In the genomic region with DNA sequence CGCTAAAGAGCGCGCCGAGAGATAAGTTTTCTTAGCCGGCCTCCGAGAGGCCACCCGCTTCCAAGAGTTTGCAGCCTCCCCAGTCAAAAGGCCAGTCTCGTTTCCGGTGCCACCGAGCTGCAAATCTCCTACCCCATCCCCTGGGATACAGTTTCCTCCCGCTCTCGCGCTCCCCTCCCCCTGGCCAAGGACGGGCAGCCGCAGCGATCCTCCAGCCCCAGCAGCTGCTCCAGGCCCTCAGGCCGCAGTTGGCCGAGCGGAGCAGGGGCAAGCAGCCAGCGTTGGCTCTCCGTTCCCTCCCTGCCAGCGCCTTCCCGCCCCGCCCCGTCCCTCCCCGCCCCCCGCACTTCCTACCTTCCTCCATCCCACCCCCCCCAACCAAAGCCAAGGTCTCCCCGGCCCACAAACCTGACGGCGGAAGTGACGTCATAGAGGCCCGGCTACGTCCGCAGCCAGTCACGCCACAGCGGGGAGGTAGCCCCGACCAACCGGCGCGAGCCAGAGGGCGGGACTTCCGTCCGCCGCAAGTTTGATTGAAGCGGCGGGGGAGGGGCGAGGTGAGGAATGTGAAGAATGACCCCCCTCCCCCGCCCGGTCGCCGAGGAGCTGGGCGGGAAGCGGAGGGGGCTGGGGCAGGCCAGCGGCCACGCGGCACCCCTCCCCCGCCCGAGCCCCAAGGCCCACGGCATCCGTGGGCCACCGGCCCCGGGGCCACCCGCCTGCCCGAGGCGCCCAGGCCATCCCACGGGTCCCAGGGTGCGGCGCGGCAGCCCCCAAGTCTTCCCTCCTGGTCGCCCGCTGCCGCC, we compare ENCODE assay signal across 1 mouse cellular context.
TF ChIP-seq lines count a peak whose summit lies in the region.

No protein-coding gene starts in this region.

TF ChIP-seq in MEL, 35 proteins besides CTCF, POLR2A, EP300 and RAD21 (continued from another document):
- TF ChIP-seq ZNF384 (IDR thresholded peaks at IDR 0.05; ENCODE audit: low read depth, low read length) (no peak), POLR2AphosphoS5 (IDR thresholded peaks at IDR 0.05; ENCODE audit: borderline replicate concordance, low read depth, low read length) (no peak), E2F4 (IDR thresholded peaks at IDR 0.05; ENCODE audit: borderline replicate concordance, low read depth, low read length) (peak; percentile 20; the same call in 1 of the 2 replicates), UBTF (IDR thresholded peaks at IDR 0.05; ENCODE audit: borderline replicate concordance, insufficient read depth, low read depth, low read length) (no peak), MXI1 (IDR thresholded peaks at IDR 0.05; ENCODE audit: low read depth, low read length) (peak; percentile 39; the same call in 1 of the 2 replicates), MYC (IDR thresholded peaks at IDR 0.05; ENCODE audit: low read depth, low read length) (peak; percentile 32; the same call in 1 of the 2 replicates), MAFK (IDR thresholded peaks at IDR 0.05; ENCODE audit: borderline replicate concordance, low read depth, low read length) (no peak), USF2 (IDR thresholded peaks at IDR 0.05; ENCODE audit: borderline replicate concordance in 1 of 2, insufficient read depth in 1 of 2, low read depth in 1 of 2, low read length in 2 of 2) (no peak), MAX (IDR thresholded peaks at IDR 0.05; ENCODE audit: low read length) (peak; percentile 76), BHLHE40 (IDR thresholded peaks at IDR 0.05; ENCODE audit: borderline replicate concordance, low read depth, low read length) (no peak), SIN3A (IDR thresholded peaks at IDR 0.05; ENCODE audit: low read length) (peak; percentile 66; the same call in 1 of the 2 replicates), RCOR1 (IDR thresholded peaks at IDR 0.05; ENCODE audit: low read depth, low read length) (no peak), GATA1 (IDR thresholded peaks at IDR 0.05; ENCODE audit: low read depth, low read length) (no peak), CHD1 (IDR thresholded peaks at IDR 0.05; ENCODE audit: low read depth, low read length) (no peak), SMC3 (IDR thresholded peaks at IDR 0.05; ENCODE audit: low read depth, low read length) (no peak), ETS1 (IDR thresholded peaks at IDR 0.05; ENCODE audit: low read depth, low read length) (peak; percentile 44; the same call in 1 of the 2 replicates), TCF12 (IDR thresholded peaks at IDR 0.05; ENCODE audit: low read depth, low read length) (no peak), USF1 (IDR thresholded peaks at IDR 0.05; ENCODE audit: low read depth, low read length) (peak; percentile 42; the same call in 1 of the 2 replicates), TBP (IDR thresholded peaks at IDR 0.05; ENCODE audit: low read depth, low read length) (no peak), ZC3H11A (IDR thresholded peaks at IDR 0.05; ENCODE audit: low read depth, low read length) (no peak), MYB (IDR thresholded peaks at IDR 0.05; ENCODE audit: low read depth, low read length) (no peak)
